Mouse (Mus musculus): Measurements from ENCODE around the gene Prkg1.

Gene Prkg1

DNA sequence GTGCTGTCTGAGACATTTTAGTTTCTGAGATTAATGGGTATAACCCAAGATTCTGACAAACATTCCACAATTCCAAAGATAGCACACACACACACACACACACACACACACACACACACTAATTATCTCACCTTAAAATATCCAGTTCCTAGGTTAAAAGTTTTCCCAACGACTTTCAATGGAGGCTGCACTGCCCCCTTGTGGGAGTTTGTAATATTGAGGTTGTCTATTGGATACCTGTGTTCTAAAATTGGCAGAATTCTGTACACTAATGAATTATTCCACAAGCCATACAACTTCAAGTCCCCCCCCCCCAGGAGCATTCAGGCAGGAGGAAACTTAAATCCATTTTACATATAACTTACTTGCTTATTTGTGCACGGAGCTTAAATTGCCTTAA is 18.2 kb downstream of the Prkg1 start:
- DNase-seq (ENCODE audit: low read depth in 1 of 2, low spot score in 2 of 2), result no peak

DNA sequence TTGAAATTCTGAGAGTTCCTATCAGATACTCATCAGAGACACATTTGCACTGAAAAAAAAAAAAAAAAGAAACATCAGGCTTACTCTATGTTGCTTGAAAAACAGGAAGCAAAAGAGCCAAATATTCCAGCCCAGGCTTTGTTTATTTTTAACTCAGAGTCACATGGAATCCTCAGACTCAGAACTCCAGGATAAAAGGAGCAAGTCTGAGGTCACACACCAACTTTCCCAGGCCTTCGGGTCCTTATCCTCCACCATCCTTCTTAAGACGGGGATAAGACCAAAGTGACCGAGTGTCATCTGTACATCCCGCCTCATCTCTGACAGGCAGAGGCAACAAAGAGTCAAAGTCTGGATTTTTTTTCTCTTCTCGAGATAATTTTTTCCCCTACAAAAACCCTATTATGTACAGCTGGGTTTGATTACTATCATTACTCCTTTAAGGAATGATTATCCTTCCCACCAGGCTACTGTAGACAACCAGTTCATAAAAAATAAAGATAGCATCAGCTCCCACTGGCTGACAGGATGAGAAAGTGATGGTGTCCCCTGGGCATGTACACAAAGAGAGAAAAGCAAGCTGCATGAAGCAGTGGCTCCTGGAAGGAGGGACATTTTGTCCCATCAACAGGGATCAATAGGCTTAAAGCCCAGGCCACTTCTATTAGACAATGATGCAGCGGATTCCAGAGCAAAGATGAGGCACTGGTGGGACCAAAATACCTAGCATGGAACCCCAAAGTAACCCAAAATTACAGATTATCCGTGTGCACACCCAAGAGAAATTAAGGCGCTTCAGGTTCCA is 21.4 kb downstream of the Prkg1 start:
- DNase-seq (ENCODE audit: low read depth in 1 of 2, low spot score in 2 of 2), result no peak

DNA sequence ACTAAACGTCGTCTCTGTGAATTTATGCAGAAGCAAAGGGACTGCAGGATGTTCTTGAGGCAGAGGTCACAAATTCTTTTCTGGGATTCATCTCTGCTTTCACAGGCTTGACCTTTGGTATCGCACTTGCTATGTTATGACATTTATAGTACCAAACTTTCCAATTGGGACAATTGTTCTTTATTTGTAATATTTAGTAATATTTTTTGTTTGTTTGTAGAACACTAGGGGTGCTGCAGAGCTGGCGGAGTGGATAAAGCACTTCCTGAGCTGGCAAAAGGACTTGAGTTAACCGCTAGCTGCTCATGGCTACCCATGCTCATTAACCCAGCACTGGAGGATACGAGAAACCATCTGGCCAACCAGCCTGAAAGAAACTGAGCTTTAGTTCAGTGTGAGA is 49.9 kb downstream of the Prkg1 start:
- no peak for DNase-seq (ENCODE audit: low read depth in 1 of 2, low spot score in 2 of 2)

DNA sequence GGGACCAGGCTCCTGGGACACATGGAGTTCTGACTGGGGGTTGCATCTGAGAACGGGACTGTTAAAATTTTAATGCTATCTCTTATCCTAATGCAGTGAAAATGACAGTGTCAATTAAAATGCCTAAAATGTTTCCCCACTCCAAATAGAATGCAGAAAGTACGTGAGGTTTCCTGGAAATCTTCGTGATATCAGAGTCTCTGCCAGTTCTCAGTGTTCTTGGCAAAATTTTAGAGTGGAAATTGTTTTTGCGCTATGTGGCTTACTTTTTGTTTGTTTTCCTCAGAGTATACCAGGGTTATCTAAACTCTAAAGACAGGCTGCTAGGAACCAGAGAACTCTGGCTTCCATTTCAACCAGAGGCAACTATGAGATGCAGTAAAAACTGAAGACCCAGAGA is 50.4 kb downstream of the Prkg1 start:
- DNase-seq (ENCODE audit: low read depth in 1 of 2, low spot score in 2 of 2), result no peak

DNA sequence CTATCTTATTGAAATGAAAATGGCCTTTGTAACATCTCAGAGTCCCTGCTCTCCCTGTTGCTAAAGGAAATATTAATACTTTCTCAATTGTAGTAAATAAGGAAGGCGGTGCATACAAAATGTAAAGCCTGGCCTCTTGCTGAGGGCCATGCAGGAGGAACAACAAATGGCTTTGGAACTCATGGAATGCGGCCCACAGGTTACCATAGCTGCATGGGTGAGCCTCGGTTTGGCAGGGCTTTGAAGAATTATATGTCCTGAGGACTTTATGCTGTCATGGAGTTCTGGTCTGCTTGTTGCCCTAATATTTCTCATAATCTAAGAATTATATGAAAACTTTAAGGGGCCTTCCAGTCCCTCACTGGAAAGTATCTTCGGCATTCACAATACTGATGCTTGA is 51.5 kb downstream of the Prkg1 start:
- DNase-seq (ENCODE audit: low read depth in 1 of 2, low spot score in 2 of 2), result no peak

DNA sequence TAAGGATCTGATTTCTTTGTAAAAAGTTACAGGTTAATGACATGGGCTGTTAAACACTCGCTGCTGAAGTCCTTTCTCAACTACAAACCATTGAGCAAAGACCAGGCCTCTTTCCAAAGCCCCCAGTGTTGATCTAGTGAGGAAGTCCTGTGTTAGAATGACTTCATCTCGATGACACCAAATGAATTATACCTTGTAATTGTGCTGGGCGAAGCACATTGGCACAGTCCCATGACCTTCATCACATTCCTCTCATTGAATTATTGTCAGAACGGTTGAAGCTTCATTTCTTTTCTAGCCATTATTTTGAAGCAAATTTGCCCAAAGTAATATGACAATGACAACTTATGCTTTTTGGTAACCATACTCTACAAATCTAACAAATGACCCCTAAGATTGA is 54.5 kb downstream of the Prkg1 start:
- DNase-seq (ENCODE audit: low read depth in 1 of 2, low spot score in 2 of 2), result no peak

DNA sequence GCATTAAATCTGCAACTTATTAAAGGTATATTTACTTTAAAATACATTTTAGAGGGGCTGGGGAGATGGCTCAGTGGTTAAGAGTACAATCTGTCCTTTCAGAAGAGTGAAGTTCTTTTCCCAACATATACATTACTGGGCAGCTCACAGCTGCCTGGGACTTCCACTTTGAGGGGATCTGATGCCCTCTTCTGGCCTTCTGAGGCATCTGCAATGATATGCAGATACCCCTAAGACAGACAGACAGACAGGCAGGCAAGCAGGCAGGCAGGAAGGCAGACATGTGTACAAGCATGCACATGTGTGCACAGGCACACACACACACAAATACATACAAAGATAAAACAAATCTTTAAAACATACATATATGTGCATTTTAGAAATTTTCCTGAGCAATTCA is 60.8 kb downstream of the Prkg1 start:
- no peak for DNase-seq (ENCODE audit: low read depth in 1 of 2, low spot score in 2 of 2)

DNA sequence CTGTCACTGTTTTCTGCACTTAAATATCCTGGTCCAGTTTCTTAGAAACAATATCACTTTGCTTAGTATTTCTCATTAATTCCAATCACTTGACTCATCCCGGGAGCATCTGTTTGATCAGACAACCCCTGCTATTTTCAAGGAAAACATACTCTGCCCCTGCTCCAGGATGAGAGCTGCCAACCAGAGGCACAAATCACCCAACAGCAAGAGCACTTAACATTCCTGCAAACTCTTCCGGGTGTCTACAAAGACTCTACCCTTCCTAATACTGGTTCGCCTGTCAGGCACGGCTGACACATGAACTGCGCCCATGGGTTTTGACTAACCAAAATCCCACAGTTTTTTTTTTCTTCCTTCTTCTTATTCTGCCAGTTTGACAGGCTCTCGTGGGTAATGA is 65.9 kb downstream of the Prkg1 start:
- DNase-seq (ENCODE audit: low read depth in 1 of 2, low spot score in 2 of 2), result no peak

DNA sequence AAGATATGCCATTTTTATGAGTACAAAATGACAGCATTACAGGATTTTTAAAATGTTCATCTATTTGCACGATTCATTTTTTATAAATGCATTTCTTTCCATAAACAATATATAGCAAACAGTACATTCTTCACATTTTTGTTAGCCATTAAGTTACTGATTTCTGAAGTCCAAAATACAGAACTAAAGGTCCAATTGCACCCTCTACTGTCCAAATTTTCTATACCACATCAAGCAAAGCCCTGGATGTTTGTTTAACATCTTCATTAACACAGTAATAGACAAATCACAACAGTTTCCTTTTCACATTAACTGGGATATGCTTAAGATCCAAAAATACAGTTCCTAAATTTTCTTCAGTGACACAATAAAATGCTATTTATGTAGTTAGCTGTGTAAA is 84.0 kb downstream of the Prkg1 start:
- no peak for DNase-seq (ENCODE audit: low read depth in 1 of 2, low spot score in 2 of 2)

DNA sequence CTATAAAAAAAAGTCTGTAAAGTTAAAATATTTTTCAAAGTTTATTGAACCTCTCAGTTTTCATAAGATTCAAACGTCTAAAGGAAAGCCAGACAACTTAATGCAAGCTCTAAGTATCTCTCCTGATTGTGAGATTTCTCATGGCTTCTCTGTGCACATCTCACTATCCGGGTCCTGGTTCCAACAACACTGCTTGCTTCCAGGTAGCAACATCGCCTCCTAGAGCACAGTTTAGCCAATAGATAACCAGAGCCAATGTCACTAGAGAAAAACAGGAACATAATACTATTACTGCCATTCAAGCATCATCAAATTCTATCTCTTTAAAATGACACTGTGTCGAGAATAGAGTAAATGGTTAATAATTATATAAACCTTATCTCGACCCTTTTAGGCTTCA is 86.5 kb downstream of the Prkg1 start:
- no peak for DNase-seq (ENCODE audit: low read depth in 1 of 2, low spot score in 2 of 2)

DNA sequence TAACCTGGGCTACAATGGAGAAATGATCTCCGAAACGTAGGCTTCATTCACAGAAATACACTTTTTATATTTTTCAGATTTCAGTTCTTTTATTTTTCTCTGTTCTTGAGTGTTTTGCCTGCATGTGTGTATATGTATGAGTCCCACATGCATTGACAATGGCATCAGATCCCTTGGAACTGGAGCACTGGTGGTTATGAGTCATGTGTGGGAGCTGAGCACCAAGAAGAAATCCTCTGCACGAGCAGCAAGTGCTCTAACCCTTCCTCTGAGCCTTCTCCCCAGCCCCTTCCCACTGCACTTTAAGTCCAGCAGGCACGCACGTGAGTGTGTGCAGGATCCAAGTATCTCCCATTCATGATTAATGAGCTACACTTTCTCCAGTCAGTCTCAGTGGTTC is 93.1 kb downstream of the Prkg1 start:
- no peak for DNase-seq (ENCODE audit: low read depth in 1 of 2, low spot score in 2 of 2)

DNA sequence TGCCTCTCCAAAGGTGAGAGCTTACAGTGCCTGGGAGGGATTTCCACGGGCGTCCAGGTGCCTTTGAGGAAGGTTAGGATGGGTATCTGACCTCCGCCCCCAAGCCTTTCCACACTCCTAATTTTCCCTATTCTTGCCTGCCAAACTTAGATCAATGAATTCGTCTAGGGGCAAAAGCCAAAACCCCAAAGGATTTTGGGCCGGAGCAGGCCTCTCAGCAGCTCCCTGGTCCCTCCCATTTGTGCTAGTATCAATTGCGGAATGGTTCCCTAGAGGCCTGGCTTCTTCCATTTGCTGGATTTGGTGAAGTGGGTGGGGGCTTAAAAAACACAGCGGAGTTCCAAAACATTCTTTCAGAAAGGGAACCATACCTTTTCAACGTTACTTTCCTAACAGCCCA is 99.8 kb downstream of the Prkg1 start:
- no peak for DNase-seq (ENCODE audit: low read depth in 1 of 2, low spot score in 2 of 2)

DNA sequence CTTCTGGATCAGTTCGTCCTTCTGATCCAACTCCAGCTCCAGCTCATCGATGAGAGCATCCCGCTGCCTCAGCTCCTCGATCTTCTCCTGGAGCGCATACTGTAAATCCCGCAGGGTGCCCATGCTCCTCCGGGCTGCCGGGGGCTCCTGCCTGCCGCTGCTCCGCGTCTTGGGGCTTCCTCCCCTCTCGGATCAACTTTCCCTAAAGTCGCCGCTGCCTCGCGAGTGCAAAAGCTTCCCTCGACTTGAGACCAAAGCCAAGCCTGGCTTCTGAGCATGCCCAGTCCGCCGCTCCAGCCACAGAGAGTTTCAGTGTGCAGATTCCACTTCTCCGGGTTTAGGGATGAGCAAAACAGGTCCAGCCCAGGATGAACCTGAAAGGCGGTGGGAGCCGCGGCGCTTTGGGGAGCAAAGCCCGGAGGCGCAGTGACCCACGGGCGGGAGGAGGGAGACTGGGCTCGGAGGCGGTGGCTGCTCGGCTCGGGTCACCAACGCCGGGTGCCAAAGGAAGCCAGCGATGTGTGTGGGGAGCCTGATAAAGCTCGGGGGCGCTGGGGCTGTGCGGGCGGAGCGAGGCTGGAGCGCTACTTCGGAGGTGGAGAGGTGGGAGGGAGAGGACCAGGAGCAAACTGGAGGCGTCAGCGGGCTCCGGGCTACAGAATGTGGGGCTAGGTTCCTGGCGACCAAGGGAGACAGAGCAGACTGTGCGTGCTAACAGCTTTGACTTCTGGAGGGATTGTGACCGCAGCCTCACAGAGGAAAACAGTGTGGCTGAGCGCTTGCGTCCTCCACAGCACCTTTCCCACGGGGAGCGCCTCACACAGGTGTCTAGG is 100.5 kb downstream of the Prkg1 start:
- DNase-seq (ENCODE audit: low read depth in 1 of 2, low spot score in 2 of 2), result no peak

DNA sequence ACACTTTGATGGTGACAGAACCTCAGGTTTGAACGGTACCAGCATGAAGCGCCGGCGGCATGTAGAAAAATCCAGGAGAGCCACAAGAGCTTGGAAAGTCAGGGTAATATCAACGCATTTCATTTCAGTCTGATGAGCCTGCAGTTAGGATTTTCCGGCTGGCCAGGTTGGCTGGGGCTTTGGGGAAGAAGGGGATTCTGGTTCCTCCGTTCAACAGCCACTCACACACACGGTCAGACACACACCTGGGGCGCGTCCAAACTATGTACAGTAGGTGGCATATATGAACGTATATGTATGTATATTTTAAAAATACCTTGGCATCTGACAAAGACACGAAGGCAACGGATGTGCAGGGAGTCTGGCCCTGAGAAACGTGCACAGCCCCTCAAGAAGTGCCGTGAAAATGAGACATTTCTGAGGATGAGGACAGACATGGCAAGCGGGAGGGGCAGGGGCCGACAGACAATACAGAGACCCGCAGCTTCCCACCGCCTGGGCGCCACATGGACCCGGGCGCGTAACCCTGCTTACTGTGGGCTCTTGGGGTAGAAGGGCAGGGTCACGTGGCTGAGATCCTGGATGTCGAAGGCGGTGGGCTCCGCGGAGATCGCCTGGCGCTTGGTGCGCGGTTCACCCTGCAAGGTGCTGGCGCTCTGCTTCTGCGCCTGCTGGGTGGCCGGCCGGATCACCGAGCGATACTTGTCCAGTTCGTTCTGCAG is 101.2 kb downstream of the Prkg1 start:
- DNase-seq (ENCODE audit: low read depth in 1 of 2, low spot score in 2 of 2), result no peak

DNA sequence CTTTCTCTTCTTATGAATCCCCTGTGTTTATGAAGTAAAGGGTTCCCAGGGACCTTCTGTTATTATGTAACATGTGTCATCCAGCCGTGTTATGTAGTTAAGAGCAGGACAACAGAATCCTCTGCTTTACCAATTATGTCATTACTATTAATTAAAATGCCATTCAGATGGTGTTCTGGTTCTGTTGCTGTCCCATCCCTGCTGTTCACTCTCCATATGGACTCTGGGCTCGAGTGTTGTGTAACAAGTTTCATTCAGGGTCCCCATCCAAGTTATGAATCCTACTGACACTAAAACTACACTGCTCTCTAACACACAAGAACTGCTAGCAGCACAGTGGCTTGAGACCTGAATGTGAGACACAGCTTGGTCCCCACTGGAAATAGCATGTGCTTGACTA is 102.0 kb downstream of the Prkg1 start:
- DNase-seq (ENCODE audit: low read depth in 1 of 2, low spot score in 2 of 2), result no peak

DNA sequence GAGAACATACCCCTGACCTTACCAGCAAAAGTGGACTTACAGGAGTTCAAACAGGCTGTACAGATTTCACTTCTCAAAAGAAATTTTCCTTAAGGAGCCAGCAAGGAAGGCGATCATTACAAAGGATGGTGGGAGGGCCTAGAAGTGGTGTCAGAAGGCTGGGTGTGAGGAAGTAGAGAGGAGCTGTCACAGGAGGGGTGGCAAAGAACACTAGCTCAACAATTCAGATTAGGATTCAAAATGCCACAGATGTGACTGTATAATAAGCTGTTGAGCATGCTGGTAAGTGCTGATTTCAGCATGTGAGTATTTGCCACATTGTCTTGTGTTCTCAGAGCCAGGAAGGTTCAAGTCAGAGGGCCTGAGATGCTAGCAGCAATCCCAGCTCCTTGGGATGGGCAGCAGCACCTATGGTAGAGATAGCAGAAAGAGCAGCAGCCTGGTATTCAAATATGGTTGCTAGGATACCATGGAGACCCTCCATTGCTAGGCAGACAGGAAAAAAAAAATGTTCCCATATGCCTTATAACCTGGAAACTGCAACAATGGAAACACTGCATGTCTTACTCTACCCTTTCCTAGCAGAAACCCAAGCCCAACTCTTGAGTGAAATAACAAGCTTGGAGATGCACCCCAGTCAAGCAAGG is 106.0 kb downstream of the Prkg1 start:
- DNase-seq (ENCODE audit: low read depth in 1 of 2, low spot score in 2 of 2), result no peak

DNA sequence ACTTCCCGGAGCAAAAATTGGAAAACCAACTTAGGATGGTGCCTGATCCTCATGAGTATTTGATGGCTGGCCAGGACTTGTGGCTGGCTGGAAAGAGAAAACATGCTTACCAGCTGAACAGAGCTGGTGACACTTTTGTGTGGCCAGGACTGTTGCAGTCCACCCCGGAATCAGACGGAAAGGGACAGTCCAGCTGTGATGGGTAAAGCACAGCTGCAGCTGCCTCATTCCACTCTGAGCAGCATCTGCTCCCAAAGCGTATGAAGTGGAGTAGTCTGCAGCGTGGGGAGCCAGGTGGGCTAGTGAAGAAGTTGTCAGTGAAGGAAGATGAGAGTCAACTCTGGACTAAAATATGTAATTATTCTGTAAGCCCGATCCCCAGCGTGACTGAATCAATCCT is 108.6 kb downstream of the Prkg1 start:
- no peak for DNase-seq (ENCODE audit: low read depth in 1 of 2, low spot score in 2 of 2)

DNA sequence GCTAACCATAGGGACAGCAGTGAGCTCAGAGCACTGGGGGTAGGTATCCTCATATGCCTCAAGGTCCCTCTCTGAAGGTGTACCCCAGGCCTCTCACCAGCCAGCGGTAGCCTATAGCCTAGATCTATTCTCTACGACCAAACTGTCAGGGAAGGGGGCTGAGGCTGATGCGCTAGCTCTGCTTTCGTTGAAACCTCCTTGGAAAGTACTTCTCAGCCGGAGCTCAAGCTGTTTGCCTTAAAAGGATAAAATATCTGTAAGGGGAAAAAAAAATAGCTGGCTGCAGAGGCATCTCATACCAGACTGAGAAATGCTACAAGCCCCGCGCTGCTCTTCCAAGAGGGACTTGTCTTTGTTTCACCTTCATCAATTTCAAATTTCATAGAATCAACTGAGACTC is 109.0 kb downstream of the Prkg1 start:
- no peak for DNase-seq (ENCODE audit: low read depth in 1 of 2, low spot score in 2 of 2)

DNA sequence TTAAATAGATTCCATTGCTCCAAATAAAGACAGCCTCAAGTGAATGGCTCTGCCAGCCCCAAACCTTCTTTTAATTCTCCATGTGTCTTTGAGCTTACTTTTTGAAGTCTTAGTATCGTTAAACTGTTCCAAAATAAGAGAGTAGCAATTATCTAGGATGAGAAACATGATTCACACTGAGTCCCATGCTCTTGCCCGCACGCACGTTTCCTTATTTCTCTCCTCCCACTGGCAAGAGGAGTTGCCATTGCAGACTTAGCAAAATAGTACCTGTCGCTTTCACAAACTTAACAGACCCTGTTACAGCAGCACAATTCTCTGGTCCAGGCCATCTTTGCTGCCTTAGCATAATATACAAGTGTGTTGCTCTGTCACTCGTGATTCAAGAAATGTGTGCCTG is 110.8 kb downstream of the Prkg1 start:
- no peak for DNase-seq (ENCODE audit: low read depth in 1 of 2, low spot score in 2 of 2)

DNA sequence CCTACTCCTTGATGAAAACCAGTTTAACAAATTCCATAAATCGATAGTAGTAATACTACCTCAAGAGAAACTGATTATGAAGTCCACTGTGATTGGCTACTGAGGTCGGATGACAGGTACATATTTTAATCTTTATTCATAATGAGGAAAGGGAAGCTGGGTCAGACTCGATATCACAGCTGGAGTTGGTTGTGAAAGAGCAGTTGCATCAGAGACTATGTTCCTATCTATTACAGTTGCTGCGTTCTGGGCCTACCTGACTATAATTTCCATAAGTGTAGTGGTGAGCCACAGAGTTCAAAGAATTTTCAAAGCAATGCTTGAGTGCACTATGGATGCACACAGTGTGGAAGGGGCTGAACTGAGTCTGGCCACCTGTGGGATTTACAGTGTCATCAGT is 114.4 kb downstream of the Prkg1 start:
- no peak for DNase-seq (ENCODE audit: low read depth in 1 of 2, low spot score in 2 of 2)

DNA sequence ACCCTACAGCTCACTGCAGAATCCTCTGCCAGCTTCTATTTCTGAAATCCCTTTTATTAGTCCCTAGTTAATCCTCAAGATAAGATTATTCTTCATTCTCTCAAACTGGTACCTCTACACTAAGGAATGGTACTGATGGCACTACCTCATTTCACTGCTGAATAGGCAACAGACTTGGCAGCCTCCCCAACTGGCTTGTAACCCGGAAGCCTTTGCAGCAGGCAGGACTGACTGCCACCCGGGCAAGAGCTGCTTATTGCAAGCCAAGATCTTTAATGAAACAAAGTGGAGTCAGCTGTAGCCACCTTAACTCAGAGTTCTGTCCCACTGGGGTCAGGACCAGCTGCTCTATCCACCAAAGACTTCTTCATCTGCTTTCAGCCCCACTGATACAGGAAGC is 117.3 kb downstream of the Prkg1 start:
- DNase-seq (ENCODE audit: low read depth in 1 of 2, low spot score in 2 of 2), result no peak

All from monocyte, adult 2 months (primary cell).